Mouse (Mus musculus): ENCODE measurements around the gene Lsm4. TPM values are rescaled to one million over a fixed set of nuclear protein-coding genes. Genes with fewer than 3 reads are reported as not detected.

Lsm4 gene
- polyA plus RNA-seq, 2 experiments = 134 to 160 TPM

DNA sequence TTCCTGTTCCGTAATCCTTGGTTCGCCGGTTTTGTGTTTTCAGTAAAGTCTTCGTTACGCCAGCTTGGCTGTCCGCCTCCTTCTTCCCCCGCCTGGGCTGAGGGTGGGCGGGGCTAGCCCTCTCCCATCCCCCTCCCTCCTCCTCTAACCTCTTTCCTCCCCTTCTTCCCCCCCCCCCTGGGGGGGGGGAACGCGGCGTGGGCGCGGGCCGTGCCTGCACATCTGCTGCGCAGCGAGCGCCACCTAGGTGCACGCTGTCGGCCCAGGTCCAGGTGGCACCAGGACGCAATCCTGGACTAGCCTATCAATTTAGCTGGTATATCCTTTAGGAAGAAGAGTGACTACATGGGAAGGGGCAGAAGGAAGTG, 27.5 kb downstream of the Lsm4 start:
- Histone ChIP-seq H3K27ac (peak overlapping the region; percentile 91), H3K4me3 (ENCODE audit: insufficient read depth in 1 of 2, low read depth in 2 of 2, low read length in 2 of 2) (peak overlapping the region; percentile 75 to 84), H3K4me1 (replicated peaks; ENCODE audit: control insufficient read depth in 2 of 2, insufficient read depth in 2 of 2, low read length in 1 of 2) (peaks cover 26 to 27% of the 10 kb centered on the region in 2 experiments), H3K4me2 (ENCODE audit: low read depth) (peak overlapping the region; percentile 70), H3K9me3 (ENCODE audit: control insufficient read depth, low read length) (no peaks in the 10 kb centered on the region), H3K27me3 (ENCODE audit: control insufficient read depth, insufficient read depth, low read length) (no peaks in the 10 kb centered on the region), H3K9ac (replicated peaks) (peak overlapping the region; percentile 87), H3K36me3 (replicated peaks; ENCODE audit: control insufficient read depth, insufficient read depth, low read depth) (no peaks in the 10 kb centered on the region)
- TF ChIP-seq EP300 (IDR thresholded peaks at IDR 0.05; ENCODE audit: low read depth) = no peak
- peak; percentile 92 for TF ChIP-seq CTCF (IDR thresholded peaks at IDR 0.05; ENCODE audit: low read depth)
- ATAC-seq (ENCODE audit: insufficient read depth) = no peak
- peak; percentile 72 to 85 (median 78) for DNase-seq (ENCODE audit: low read depth in 3 of 3, low spot score in 3 of 3)
- 0% methylated on average over 20 of the region's 20 CpGs for WGBS (ENCODE audit: insufficient replicate concordance)

DNA sequence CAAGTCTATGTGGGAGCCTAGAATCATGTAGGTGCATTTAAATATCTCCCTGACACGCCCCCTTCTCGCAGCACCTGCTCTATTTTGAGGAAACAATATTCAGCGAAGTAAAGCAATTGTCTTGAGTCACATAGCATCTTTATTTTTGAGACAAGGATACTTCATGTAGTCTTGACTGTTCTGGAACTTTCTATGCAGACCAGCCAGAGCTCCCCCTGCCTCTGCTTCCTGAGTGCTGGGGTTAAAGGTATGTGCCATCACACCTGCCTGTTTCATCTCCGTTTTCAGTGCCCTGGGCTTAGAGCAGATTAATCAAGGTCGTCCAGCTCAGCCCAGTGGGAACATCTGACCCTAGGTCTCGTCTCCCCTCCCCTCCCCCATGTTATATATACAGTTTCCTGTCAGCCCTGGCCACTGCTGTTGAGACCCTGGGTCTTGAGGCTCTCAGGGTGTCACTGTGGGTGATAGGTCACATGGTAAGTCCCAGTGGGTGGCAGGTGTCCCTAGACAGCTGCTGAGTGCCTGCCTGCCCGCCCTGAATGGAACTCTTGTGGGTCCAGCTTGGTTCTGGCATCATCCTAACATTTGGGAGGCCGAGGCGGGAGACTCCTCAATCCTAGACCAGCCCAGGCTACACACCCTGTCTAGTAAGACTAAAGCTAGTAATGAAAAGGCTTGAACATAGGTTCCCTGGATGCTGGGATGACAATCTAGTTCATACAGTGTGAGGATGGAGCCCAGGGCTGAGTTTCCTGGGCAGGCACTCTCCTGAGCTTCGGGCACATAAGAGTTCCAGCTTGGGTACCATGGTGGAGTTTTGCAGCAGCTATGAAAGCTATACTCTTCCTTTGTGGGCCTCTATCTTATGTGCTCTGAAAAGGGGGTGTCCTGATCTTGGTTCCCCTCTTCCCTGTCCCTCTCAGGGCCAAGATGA, 28.3 kb downstream of the Lsm4 start:
- no peaks in the 10 kb centered on the region for H3K27me3 ChIP-seq (ENCODE audit: control insufficient read depth, insufficient read depth, low read length)
- ATAC-seq (ENCODE audit: insufficient read depth) = no peak
- 54% methylated on average over 10 of the region's 10 CpGs for whole genome bisulfite sequencing (ENCODE audit: insufficient replicate concordance)
- TF ChIP-seq CTCF (IDR thresholded peaks at IDR 0.05; ENCODE audit: low read depth) (no peak), EP300 (IDR thresholded peaks at IDR 0.05; ENCODE audit: low read depth) (no peak)
- no peaks in the 10 kb centered on the region for H3K9me3 ChIP-seq (ENCODE audit: control insufficient read depth, low read length)
- peak overlapping the region in 1 of 2 experiments; percentile 75; a peak in 2 of 4 replicates for H3K4me3 ChIP-seq (ENCODE audit: insufficient read depth in 1 of 2, low read depth in 2 of 2, low read length in 2 of 2)
- peak overlapping the region; percentile 70 for H3K4me2 ChIP-seq (ENCODE audit: low read depth)
- peak overlapping the region; percentile 87 for H3K9ac ChIP-seq (replicated peaks)
- peaks cover 19% of the 10 kb centered on the region in 2 experiments for H3K4me1 ChIP-seq (replicated peaks; ENCODE audit: control insufficient read depth in 2 of 2, insufficient read depth in 2 of 2, low read length in 1 of 2)
- no peaks in the 10 kb centered on the region for H3K36me3 ChIP-seq (replicated peaks; ENCODE audit: control insufficient read depth, insufficient read depth, low read depth)
- H3K27ac ChIP-seq = peak overlapping the region; percentile 91
- peak in 1 of 3 experiments; percentile 41 for DNase-seq (ENCODE audit: low read depth in 3 of 3, low spot score in 3 of 3)

DNA sequence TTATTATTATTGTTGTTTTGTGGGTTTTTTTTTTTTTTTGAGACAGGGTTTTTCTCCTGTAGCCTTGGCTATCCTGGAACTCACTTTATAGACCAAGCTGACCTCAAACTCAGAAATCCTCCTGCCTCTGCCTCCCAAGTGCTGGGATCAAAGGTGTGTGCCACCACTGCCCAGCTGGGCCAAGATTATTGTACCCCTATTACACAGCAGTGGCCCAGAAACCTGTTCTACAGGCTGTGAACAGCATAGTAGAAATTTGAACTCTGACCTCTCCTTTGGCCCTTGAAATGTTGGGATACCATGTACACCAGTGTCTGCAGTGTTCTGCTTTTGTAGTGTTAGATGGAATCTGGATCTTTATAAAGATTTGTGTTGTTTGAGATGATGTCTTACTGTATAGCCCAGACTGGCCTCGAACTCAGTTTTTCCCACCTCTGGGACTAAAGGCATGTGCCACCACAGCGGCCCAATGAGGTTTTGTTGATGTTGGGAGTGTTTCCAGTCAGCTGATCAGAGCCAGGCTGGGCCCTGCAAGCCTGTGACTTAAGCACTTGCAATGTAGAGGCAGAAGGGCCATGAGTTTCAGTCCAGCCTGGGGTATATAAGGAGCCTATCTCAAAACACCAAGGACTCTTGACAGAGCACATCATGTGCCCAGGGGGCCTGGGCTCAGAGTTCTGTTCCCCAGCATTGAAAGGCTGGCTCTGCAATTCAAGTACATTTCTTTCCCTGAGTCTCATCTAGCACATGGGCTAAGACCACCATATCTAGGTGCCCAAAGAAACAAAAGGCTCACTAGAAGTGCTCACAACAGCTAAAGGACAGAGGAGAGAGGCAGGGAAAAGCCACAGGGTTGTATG, 29.2 kb downstream of the Lsm4 start:
- Histone ChIP-seq H3K4me2 (ENCODE audit: low read depth) (no peak overlapping the region), H3K27ac (no peak overlapping the region), H3K27me3 (ENCODE audit: control insufficient read depth, insufficient read depth, low read length) (no peaks in the 10 kb centered on the region), H3K4me1 (replicated peaks; ENCODE audit: control insufficient read depth in 2 of 2, insufficient read depth in 2 of 2, low read length in 1 of 2) (peaks cover 12 to 13% of the 10 kb centered on the region in 2 experiments), H3K36me3 (replicated peaks; ENCODE audit: control insufficient read depth, insufficient read depth, low read depth) (no peaks in the 10 kb centered on the region), H3K9me3 (ENCODE audit: control insufficient read depth, low read length) (no peaks in the 10 kb centered on the region), H3K4me3 (ENCODE audit: insufficient read depth in 1 of 2, low read depth in 2 of 2, low read length in 2 of 2) (no peak overlapping the region), H3K9ac (replicated peaks) (no peak overlapping the region)
- WGBS (ENCODE audit: insufficient replicate concordance) = 75% methylated on average over 2 of the region's 2 CpGs
- TF ChIP-seq EP300 (IDR thresholded peaks at IDR 0.05; ENCODE audit: low read depth) = no peak
- no peak for TF ChIP-seq CTCF (IDR thresholded peaks at IDR 0.05; ENCODE audit: low read depth)
- no peak for ATAC-seq (ENCODE audit: insufficient read depth)
- no peak for DNase-seq (ENCODE audit: low read depth in 3 of 3, low spot score in 3 of 3)

DNA sequence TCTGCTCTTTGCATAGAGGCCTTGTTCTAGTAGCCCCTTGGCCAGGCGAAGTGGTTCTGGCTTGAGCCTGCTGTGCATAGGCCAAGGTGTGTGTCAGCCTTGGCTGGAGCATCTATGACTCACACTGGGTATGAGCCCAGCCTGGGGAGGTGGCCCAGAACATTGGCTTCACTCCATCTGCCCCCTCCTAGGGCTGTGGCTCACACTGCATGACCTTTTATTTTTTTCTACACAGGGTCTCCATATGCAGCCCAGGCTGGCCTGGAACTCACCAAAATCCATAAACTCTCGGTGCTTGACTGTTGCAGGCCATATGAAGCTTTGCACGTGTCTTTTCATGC, 29.8 kb downstream of the Lsm4 start:
- H3K4me2 ChIP-seq (ENCODE audit: low read depth) = no peak overlapping the region
- DNase-seq (ENCODE audit: low read depth in 3 of 3, low spot score in 3 of 3) (no peak), ATAC-seq (ENCODE audit: insufficient read depth) (no peak)

DNA sequence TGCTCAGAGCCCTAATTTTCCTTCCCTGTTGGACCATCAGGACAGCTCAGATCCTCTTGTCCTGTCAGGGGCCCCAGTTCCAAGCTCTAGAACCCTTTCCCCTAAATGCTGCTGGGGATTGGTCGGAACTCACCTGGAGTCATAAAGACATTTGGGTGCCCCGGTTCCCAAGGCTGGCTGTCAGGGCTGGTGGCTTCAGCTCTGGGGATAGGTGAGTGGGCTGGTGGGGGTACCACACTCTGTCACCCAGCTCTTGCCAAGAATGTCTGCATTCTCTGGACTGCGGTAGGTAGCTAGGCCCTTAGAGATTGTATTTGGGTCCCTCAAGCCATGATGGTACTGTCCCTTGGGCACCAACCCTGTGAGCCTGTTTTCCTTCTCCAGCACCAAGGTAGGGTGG, 30.2 kb downstream of the Lsm4 start, which contains the start of gene Iqcn:
Iqcn (plus strand) TSS at position 171 of the 400 bp plus-strand sequence.
- ATAC-seq (ENCODE audit: insufficient read depth) = no peak
- TF ChIP-seq CTCF (IDR thresholded peaks at IDR 0.05; ENCODE audit: low read depth) (no peak), EP300 (IDR thresholded peaks at IDR 0.05; ENCODE audit: low read depth) (no peak)
- H3K4me2 ChIP-seq (ENCODE audit: low read depth) = no peak within 1 kb of the TSS

More for the DNA sequence above, 29.8 kb downstream of the Lsm4 start:
- no peak overlapping the region for H3K9ac ChIP-seq (replicated peaks)
- no peak for TF ChIP-seq CTCF (IDR thresholded peaks at IDR 0.05; ENCODE audit: low read depth)
- no peak for TF ChIP-seq EP300 (IDR thresholded peaks at IDR 0.05; ENCODE audit: low read depth)
- H3K4me1 ChIP-seq (replicated peaks; ENCODE audit: control insufficient read depth in 2 of 2, insufficient read depth in 2 of 2, low read length in 1 of 2) = peaks cover 6 to 9% of the 10 kb centered on the region in 2 experiments
- H3K36me3 ChIP-seq (replicated peaks; ENCODE audit: control insufficient read depth, insufficient read depth, low read depth) = no peaks in the 10 kb centered on the region
- H3K27me3 ChIP-seq (ENCODE audit: control insufficient read depth, insufficient read depth, low read length) = no peaks in the 10 kb centered on the region
- no peaks in the 10 kb centered on the region for H3K9me3 ChIP-seq (ENCODE audit: control insufficient read depth, low read length)
- no peak overlapping the region for H3K27ac ChIP-seq
- no peak overlapping the region for H3K4me3 ChIP-seq (ENCODE audit: insufficient read depth in 1 of 2, low read depth in 2 of 2, low read length in 2 of 2)
- WGBS (ENCODE audit: insufficient replicate concordance) = 72% methylated on average over 3 of the region's 3 CpGs

More for the DNA sequence above, 30.2 kb downstream of the Lsm4 start, which contains the start of gene Iqcn:
- H3K27me3 ChIP-seq (ENCODE audit: control insufficient read depth, insufficient read depth, low read length) = no peaks in the 10 kb centered on the region
- H3K4me1 ChIP-seq (replicated peaks; ENCODE audit: control insufficient read depth in 2 of 2, insufficient read depth in 2 of 2, low read length in 1 of 2) = peaks cover 2 to 4% of the 10 kb centered on the region in 2 experiments; a peak in 1 of 4 replicates
- H3K27ac ChIP-seq = no peak within 1 kb of the TSS
- H3K9ac ChIP-seq (replicated peaks) = no peak within 1 kb of the TSS
- WGBS (ENCODE audit: insufficient replicate concordance) = 83% methylated on average over 3 of the region's 3 CpGs
- no peaks in the 10 kb centered on the region for H3K9me3 ChIP-seq (ENCODE audit: control insufficient read depth, low read length)
- no peak for DNase-seq (ENCODE audit: low read depth in 3 of 3, low spot score in 3 of 3)
- H3K36me3 ChIP-seq (replicated peaks; ENCODE audit: control insufficient read depth, insufficient read depth, low read depth) = no peaks in the 10 kb centered on the region
- no peak within 1 kb of the TSS for H3K4me3 ChIP-seq (ENCODE audit: insufficient read depth in 1 of 2, low read depth in 2 of 2, low read length in 2 of 2)

All from liver, embryonic 14.5 days (tissue).